Comparison of ENCODE assay signal across 8 mouse cellular contexts in the genomic region with DNA sequence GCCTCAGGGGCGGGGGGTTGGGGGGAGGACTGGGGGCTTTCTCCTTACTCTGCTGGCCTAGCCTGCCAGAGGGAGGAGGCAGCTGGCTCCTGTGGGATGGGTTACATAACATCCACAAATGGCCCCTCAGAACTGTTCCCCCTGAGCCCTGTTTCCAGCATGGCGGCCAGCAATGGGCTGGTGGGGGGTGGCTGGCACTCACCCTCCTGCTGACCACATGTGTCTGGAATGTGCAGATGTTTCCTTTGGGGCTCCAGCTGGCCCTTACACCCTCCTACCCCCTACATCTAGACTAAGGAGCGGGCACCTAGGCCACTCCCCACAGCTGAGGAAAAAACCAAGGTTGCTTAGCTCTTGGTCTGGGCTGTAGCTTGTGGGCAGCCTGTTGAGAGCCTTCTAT. TPM values are rescaled to one million over a fixed set of nuclear protein-coding genes. Genes with fewer than 3 reads are reported as not detected.
DNase-seq lines count a peak whose midpoint lies in the region; ATAC-seq and TF ChIP-seq lines count a peak whose summit lies in the region.

No protein-coding gene starts in this region.

- H3K27me3 ChIP-seq in hindbrain, embryonic 13.5 days = no peaks in the 10 kb centered on the region
- H3K27me3 ChIP-seq in lung, embryonic 15.5 days = no peaks in the 10 kb centered on the region

- no peaks in the 10 kb centered on the region for H3K36me3 ChIP-seq in hindbrain, embryonic 13.5 days
- no peaks in the 10 kb centered on the region for H3K36me3 ChIP-seq in lung, embryonic 15.5 days

- intact Hi-C loops in gastrocnemius, adult 2 months (cut with DNase I) = no loop called here

- DNase-seq in adrenal gland, postnatal 14 days = peak; percentile 43
- DNase-seq in adrenal gland, adult 8-10 months = no peak
- peak; percentile 61 for DNase-seq in gastrocnemius, adult 2 months
- DNase-seq in thymus, postnatal 25 days = no peak
- DNase-seq in urinary bladder, adult 2 months (ENCODE audit: low spot score) = no peak
- DNase-seq in right cerebral cortex, postnatal 14 days = no peak

- peak overlapping the region; percentile 19 for H3K4me2 ChIP-seq in hindbrain, embryonic 13.5 days
- H3K4me2 ChIP-seq in lung, embryonic 15.5 days = peak overlapping the region; percentile 33

- H3K4me1 ChIP-seq in hindbrain, embryonic 13.5 days (replicated peaks) = peaks cover 32% of the 10 kb centered on the region
- peaks cover 35% of the 10 kb centered on the region for H3K4me1 ChIP-seq in lung, embryonic 15.5 days

- H3K9me3 ChIP-seq in hindbrain, embryonic 13.5 days = no peaks in the 10 kb centered on the region
- no peaks in the 10 kb centered on the region for H3K9me3 ChIP-seq in lung, embryonic 15.5 days

- 32% methylated on average over 3 of the region's 3 CpGs for WGBS in hindbrain, embryonic 13.5 days
- WGBS in lung, embryonic 15.5 days = 50% methylated on average over 3 of the region's 3 CpGs

- H3K9ac ChIP-seq in hindbrain, embryonic 13.5 days = 0 out of 2 replicates have a peak overlapping the region, but pooled peaks have one; percentile 29
- no peak overlapping the region for H3K9ac ChIP-seq in lung, embryonic 15.5 days

- no peak for TF ChIP-seq CTCF in gastrocnemius, adult 2 months (IDR thresholded peaks at IDR 0.05)

- peak overlapping the region; percentile 26; the same call in 1 of the 2 replicates for H3K4me3 ChIP-seq in gastrocnemius, adult 2 months
- H3K4me3 ChIP-seq in hindbrain, embryonic 13.5 days = no peak overlapping the region
- no peak overlapping the region for H3K4me3 ChIP-seq in lung, embryonic 15.5 days

- H3K27ac ChIP-seq in gastrocnemius, adult 2 months = peak overlapping the region; percentile 86
- peak overlapping the region; percentile 86 for H3K27ac ChIP-seq in hindbrain, embryonic 13.5 days
- peak overlapping the region; percentile 95 for H3K27ac ChIP-seq in lung, embryonic 15.5 days

- peak; percentile 64 for ATAC-seq in hindbrain, embryonic 13.5 days (ENCODE audit: low FRiP score)
- ATAC-seq in lung, embryonic 15.5 days (ENCODE audit: borderline replicate concordance, extremely low read depth, low FRiP score, low TSS enrichment) = peak; percentile 71; the same call in 1 of the 2 replicates

RNA-seq across cellular contexts. Expression of gene Pkd1, which starts 9.5 kb away (rescaled TPM):
- 42.2 and 44.3 TPM in 2 replicates for total RNA-seq in adrenal gland, postnatal 14 days (2021)
- 10 to 100 TPM; 58.5 to 88.8 (median 71.0) TPM for total RNA-seq in adrenal gland, adult 8-10 months (2022)
- 10 to 100 TPM; 18.3 to 25.0 TPM for total RNA-seq in gastrocnemius, adult 2 months (2021)
- 20.1 and 21.6 TPM in 2 replicates for polyA plus RNA-seq in hindbrain, embryonic 13.5 days (2015; fragmentation: Nextera tagmentation; extraction: Ambion mirVana)
- polyA plus RNA-seq in lung, embryonic 15.5 days (2015; fragmentation: Nextera tagmentation; extraction: Ambion mirVana) = 24.7 and 30.2 TPM in 2 replicates
- polyA plus RNA-seq in urinary bladder, adult 2 months (2012; rRNA removed) = 69.8 and 84.0 TPM in 2 replicates

RNA-seq across cellular contexts. Expression of gene Rab26, which starts 25.1 kb away (rescaled TPM):
- 1.1 and 1.8 TPM in 2 replicates for total RNA-seq in adrenal gland, postnatal 14 days (2021)
- total RNA-seq in adrenal gland, adult 8-10 months (2022) = 1 to 10 TPM in 3 of 4 experiments, under 1 TPM in 1; 0.81 to 3.5 (median 2.4) TPM
- not detected for total RNA-seq in gastrocnemius, adult 2 months (2021)
- 2.8 and 3.1 TPM in 2 replicates for polyA plus RNA-seq in hindbrain, embryonic 13.5 days (2015; fragmentation: Nextera tagmentation; extraction: Ambion mirVana)
- polyA plus RNA-seq in lung, embryonic 15.5 days (2015; fragmentation: Nextera tagmentation; extraction: Ambion mirVana) = 2.3 and 3.3 TPM in 2 replicates
- 1.4 and 1.5 TPM in 2 replicates for polyA plus RNA-seq in urinary bladder, adult 2 months (2012; rRNA removed)

RNA-seq across cellular contexts. Expression of gene Traf7, which starts 31.4 kb away (rescaled TPM):
- 85.4 and 101 TPM in 2 replicates for total RNA-seq in adrenal gland, postnatal 14 days (2021)
- total RNA-seq in adrenal gland, adult 8-10 months (2022) = 100 to 1,000 TPM in 3 of 4 experiments, 10 to 100 TPM in 1; 92.1 to 189 (median 132) TPM
- 10 to 100 TPM; 27.3 to 35.2 TPM for total RNA-seq in gastrocnemius, adult 2 months (2021)
- polyA plus RNA-seq in hindbrain, embryonic 13.5 days (2015; fragmentation: Nextera tagmentation; extraction: Ambion mirVana) = 86.0 and 89.9 TPM in 2 replicates
- 96.7 and 106 TPM in 2 replicates for polyA plus RNA-seq in lung, embryonic 15.5 days (2015; fragmentation: Nextera tagmentation; extraction: Ambion mirVana)
- 174 and 223 TPM in 2 replicates for polyA plus RNA-seq in urinary bladder, adult 2 months (2012; rRNA removed)

Comparison
In these comparisons a context has a peak if more than half of its experiments do, and no peak if none do; other contexts are left out.
1. DNase-seq: peak in adrenal gland, postnatal 14 days (single experiment) and gastrocnemius, adult 2 months (single experiment); none in adrenal gland, adult 8-10 months (single experiment), thymus, postnatal 25 days (single experiment), urinary bladder, adult 2 months (single experiment) and right cerebral cortex, postnatal 14 days (single experiment).
2. Peak in every context shown above with its lines, with median percentiles within 50 percentile points of each other: H3K27ac ChIP-seq.